Mouse (Mus musculus): ENCODE measurements around the gene Miga1.

The Miga1 gene

GRCm38 (mm10) chr3:152287810-152288209 lies 52.4 kb downstream of the Miga1 start:
- no peak for DNase-seq (ENCODE audit: low spot score in 2 of 2)

GRCm38 (mm10) chr3:152284759-152285158 lies 55.4 kb downstream of the Miga1 start:
- no peak for DNase-seq (ENCODE audit: low spot score in 2 of 2)

- no peak for DNase-seq (ENCODE audit: low spot score in 2 of 2)
Observed at GRCm38 (mm10) chr3:152284306-152284705, 55.9 kb downstream of the Miga1 start.

GRCm38 (mm10) chr3:152282126-152282525 lies 58.1 kb downstream of the Miga1 start:
- no peak for DNase-seq (ENCODE audit: low spot score in 2 of 2)

- DNase-seq (ENCODE audit: low spot score in 2 of 2), result no peak
Observed at GRCm38 (mm10) chr3:152278431-152278830, 61.8 kb downstream of the Miga1 start.

GRCm38 (mm10) chr3:152277912-152278311 lies 62.3 kb downstream of the Miga1 start:
- DNase-seq (ENCODE audit: low spot score in 2 of 2), result no peak

- DNase-seq (ENCODE audit: low spot score in 2 of 2), result no peak
Observed at GRCm38 (mm10) chr3:152276935-152277334, 63.3 kb downstream of the Miga1 start.

- no peak for DNase-seq (ENCODE audit: low spot score in 2 of 2)
Observed at GRCm38 (mm10) chr3:152275008-152275407, 65.2 kb downstream of the Miga1 start.

GRCm38 (mm10) chr3:152272974-152273685 lies 67.1 kb downstream of the Miga1 start:
- DNase-seq (ENCODE audit: low spot score in 2 of 2), result no peak

- DNase-seq (ENCODE audit: low spot score in 2 of 2), result no peak
Observed at GRCm38 (mm10) chr3:152271876-152272275, 68.3 kb downstream of the Miga1 start.

GRCm38 (mm10) chr3:152271071-152271710 lies 69.0 kb downstream of the Miga1 start:
- DNase-seq (ENCODE audit: low spot score in 2 of 2), result no peak

- no peak for DNase-seq (ENCODE audit: low spot score in 2 of 2)
Observed at GRCm38 (mm10) chr3:152268099-152268498, 72.1 kb downstream of the Miga1 start.

- DNase-seq (ENCODE audit: low spot score in 2 of 2), result no peak
Observed at GRCm38 (mm10) chr3:152266036-152266421, 74.2 kb downstream of the Miga1 start, which contains the start of gene Nexn. Gene Nexn (minus strand): TSS chr3:152266350.

GRCm38 (mm10) chr3:152265351-152266035 lies 74.7 kb downstream of the Miga1 start:
- peak; percentile 57 to 61 for DNase-seq (ENCODE audit: low spot score in 2 of 2)

GRCm38 (mm10) chr3:152264830-152265229 lies 75.4 kb downstream of the Miga1 start:
- no peak for DNase-seq (ENCODE audit: low spot score in 2 of 2)

- no peak for DNase-seq (ENCODE audit: low spot score in 2 of 2)
Observed at GRCm38 (mm10) chr3:152264374-152264773, 75.8 kb downstream of the Miga1 start.

- no peak for DNase-seq (ENCODE audit: low spot score in 2 of 2)
Observed at GRCm38 (mm10) chr3:152261948-152262347, 78.3 kb downstream of the Miga1 start.

GRCm38 (mm10) chr3:152261436-152261835 lies 78.8 kb downstream of the Miga1 start:
- DNase-seq (ENCODE audit: low spot score in 2 of 2), result no peak

- DNase-seq (ENCODE audit: low spot score in 2 of 2), result no peak
Observed at GRCm38 (mm10) chr3:152260362-152260761, 79.8 kb downstream of the Miga1 start.

GRCm38 (mm10) chr3:152259409-152259808 lies 80.8 kb downstream of the Miga1 start:
- DNase-seq (ENCODE audit: low spot score in 2 of 2), result peak; percentile 73 to 83

GRCm38 (mm10) chr3:152257528-152257927 lies 82.7 kb downstream of the Miga1 start:
- no peak for DNase-seq (ENCODE audit: low spot score in 2 of 2)

- no peak for DNase-seq (ENCODE audit: low spot score in 2 of 2)
Observed at GRCm38 (mm10) chr3:152250487-152250886, 89.7 kb downstream of the Miga1 start.

GRCm38 (mm10) chr3:152247708-152248107 lies 92.5 kb downstream of the Miga1 start:
- no peak for DNase-seq (ENCODE audit: low spot score in 2 of 2)
